Mouse (Mus musculus) CH12F3 (cell line): ENCODE data around the gene Pbx1.

Experiments
- in situ Hi-C: fragments of 300-500 bp; cut with MboI; formaldehyde crosslinking; loops from 2 replicates; pipeline ENCODE4 v1.14.3; 2020; ENCODE audit warnings: low sequenced_read_pairs

The Pbx1 gene

DNA sequence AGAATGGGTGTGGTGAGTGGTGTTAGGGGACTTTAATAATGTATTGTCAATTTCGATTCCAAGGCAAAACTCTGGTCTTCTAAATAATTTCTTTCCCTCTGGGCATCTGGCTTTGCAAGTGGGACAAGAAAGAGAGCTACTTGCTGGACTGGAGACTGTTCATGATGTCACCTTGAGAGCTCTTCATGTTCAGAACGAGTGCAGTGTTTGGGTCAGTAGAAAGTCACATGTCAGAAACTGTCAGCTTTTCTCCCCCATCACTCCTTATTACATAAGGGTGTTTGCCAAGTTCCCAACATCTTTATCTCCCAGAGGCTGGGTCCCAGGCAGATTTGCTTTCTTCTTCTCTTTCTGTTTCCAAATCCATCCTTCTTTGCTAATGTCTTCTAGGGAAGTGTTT lies 328.2 kb downstream of the Pbx1 start:
- in situ Hi-C loops, result no loop called here

GRCm38 (mm10) chr1:168101514-168101913 lies 330.6 kb downstream of the Pbx1 start:
- in situ Hi-C loops, result no loop called here

- in situ Hi-C loops, result no loop called here
Measured at GRCm38 (mm10) chr1:168098806-168099205, 333.3 kb downstream of the Pbx1 start.

DNA sequence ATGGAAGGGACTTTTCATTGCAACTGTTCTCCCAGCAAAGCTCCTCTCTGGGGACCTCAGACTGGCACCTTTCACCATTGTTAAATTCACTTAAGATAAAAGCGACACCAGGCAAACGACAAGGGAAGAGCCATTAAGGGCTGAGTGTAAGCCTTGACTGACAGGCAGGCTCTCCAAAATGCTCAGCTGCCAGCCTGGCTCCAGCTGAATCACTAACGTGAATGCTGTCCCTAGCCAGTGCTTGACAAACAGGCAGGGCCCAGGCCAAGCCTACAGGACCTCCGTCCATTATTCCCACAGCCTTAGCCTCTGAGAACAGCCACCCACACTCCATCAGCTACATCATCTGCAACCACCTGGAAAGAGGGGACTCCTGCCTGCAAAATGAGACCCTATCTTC lies 337.4 kb downstream of the Pbx1 start:
- in situ Hi-C loops, result no loop called here

GRCm38 (mm10) chr1:168093044-168093443 lies 339.0 kb downstream of the Pbx1 start:
- in situ Hi-C loops, result no loop called here

- in situ Hi-C loops, result no loop called here
Measured at GRCm38 (mm10) chr1:168091627-168092026, 340.4 kb downstream of the Pbx1 start.

- in situ Hi-C loops, result no loop called here
Measured at GRCm38 (mm10) chr1:168088680-168089079, 343.4 kb downstream of the Pbx1 start.

DNA sequence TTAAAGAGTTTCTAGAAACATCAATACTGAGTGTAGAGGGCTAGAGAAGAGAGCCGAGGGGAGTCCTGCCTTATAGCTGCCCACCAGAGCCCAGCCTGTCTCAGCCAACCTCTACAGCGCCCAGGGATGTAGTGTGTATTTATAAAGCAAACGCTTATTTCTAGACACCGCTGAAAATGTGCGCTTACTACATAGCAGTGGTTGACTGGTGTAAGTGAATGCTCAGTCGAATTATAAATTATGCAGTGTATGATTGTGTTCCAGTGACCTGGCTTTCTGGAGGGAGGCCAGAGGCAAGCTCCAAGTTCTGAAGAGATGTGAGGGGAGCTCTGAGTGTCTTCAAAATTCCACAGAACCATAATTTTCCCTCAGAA lies 352.7 kb downstream of the Pbx1 start:
- in situ Hi-C loops, result no loop called here

DNA sequence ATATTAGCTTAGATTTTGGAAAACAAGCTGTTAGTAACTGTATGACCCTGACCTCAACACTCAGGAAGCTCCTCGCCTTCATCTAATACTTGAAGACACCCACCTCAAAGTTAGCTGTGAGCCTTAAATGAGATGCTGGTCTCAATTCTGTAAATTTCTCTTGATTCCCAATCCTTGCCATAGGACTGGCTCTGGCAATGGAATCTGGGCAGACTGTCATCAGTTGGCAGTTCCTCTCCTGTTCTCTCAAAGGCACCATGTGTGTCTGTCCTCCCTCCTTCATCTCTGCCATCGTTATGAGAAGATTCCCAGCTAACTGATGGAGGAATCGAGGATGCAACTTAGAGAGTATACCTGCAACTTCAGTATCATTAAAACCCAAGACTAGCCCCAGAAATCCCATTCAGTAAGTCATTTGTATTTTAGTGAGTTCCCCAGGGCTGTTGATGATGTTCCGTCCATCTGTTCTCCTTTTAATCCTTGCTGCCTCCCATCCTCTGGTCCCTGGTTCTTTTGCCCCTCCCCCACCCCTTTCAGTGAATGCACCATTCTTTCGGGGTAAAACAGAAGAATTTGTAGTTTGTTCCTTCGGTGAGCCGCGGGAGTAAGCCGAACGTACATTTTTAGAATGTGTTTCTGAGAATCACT lies 353.2 kb downstream of the Pbx1 start:
- in situ Hi-C loops, result no loop called here

GRCm38 (mm10) chr1:168071974-168072373 lies 360.1 kb downstream of the Pbx1 start:
- in situ Hi-C loops, result no loop called here

- in situ Hi-C loops, result no loop called here
Measured at GRCm38 (mm10) chr1:168070273-168070910, 361.7 kb downstream of the Pbx1 start.

DNA sequence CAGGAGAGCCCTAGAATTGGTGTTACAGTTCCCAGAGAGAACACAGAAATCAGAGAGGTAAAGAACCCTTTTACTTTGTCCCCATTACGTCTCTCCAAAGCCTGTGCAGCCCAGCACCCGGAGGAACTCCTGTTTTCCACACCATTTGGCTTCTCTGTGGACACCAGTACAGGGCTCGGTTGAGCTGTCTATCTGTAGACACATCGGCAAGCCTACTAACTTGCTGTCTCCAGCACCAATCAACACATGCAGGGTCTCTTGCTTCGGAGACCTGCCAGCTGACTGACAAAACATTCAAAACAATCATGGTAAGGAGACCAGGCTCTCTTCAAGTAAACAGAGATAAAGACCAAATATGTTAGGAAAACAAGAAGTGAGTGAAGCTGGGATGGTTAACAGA lies 362.3 kb downstream of the Pbx1 start:
- in situ Hi-C loops, result no loop called here
